Mouse (Mus musculus) gastrocnemius, adult 8-10 months (tissue): ENCODE results near the gene Nfia. TPM values are rescaled to one million over a fixed set of nuclear protein-coding genes. Genes with fewer than 3 reads are reported as not detected.

Experiments used
- DNase-seq, 2 experiments: peaks; one replicate each; pipeline ENCODE4 v3.0.0; 2022; ENCODE audit warnings: low spot score in 2 of 2
- total RNA-seq, 4 experiments: library from RNA; stranded (reverse); gene quantifications; 2 replicates each; pipeline ENCODE4 v1.2.4; 2022

Gene Nfia
- total RNA-seq, 4 experiments from 2014 or later, result 53.6 to 64.5 (median 57.1) TPM

DNA sequence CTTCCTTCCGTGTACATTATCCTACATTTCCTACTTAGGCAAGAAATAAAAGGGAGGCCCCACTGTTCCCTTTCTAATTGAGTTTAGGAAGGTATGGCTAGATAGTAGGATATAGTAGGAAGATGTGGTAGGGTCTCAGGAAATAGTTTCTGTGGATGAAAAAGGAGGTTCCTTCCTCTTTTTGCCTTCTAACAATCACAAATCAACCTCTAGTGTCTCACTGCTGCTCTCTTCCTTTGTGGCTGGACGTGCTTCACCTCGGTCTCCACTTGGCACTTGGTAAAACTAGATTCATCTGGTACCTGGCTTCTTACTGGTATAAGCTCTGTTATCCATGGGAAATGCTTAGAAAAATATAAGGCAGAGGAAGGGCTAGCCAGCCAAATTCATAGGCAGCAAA lies 65.2 kb downstream of the Nfia start:
- DNase-seq, result no peak

- DNase-seq, result no peak
Measured at GRCm38 (mm10) chr4:97838651-97839050, 66.1 kb downstream of the Nfia start.

DNA sequence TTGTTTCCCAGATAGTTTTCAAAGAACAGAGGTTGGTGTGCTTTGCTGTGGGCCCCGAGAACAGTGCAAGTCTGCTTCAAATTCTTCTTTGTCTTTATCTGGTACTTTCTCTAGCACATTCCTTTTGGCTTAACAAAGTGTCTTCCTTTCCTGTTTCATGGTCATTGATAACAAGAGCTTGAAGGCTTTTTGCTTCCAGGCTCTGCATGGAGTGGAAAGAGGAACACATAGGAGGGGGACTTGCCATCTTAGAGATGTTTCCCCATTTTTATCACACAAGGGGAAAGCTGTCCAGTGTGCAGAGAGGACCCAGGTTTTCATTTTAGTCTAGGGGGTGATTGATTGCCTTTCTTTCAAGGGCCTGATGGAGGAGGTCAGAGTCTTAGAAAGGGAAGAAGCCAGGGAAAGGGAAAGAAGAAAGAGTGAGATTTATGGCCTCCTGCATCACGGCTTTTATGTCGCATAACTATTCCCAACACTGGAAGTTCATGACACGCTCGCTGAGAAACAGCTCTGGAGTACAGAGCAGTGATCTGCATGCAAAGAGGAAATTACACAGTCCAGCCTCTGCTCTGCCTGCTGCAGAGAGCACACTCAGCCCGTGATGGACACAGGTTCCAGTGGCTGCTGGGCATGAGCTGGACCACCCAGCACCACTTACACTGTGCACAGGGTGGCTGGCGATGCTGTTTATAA lies 67.0 kb downstream of the Nfia start:
- DNase-seq, result no peak

DNA sequence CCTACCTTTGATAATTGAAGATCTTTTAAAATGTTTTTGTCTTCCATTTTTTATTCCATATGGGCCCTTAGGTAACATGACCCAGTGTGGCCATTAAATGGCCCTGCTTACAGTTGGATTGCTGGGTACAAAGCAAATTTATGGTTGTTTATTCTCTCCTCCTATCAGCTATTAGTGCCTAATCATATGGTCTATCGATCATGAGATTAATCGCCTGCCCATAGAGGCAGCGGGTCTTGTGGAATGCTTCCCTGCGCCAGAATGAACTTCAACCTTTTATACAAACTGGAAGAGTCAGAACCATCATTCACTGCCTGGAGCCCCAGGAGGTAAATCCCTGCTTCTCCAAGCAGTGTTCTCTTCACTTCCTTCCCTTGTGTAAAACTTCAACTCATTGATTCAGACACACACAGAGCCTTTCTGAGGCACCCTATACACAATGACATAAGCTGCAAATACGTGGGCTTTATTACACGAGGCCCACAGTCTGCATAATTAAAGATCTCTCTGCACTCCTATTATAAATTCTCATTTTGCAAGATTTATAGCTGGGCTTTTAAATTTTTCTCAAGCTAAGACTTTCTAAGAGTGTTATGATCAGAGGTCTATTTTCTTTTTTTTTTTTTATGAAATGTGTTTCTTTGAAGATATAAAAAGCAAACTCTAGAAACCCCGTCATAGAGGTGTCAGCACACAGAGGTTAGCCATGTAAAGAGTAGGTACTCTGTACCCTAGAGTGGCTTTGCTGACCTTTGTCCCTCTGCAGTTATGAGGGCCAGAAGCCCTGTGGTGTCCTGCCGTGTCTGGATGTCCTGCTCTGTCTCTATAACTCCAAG lies 67.9 kb downstream of the Nfia start:
- no peak for DNase-seq

DNA sequence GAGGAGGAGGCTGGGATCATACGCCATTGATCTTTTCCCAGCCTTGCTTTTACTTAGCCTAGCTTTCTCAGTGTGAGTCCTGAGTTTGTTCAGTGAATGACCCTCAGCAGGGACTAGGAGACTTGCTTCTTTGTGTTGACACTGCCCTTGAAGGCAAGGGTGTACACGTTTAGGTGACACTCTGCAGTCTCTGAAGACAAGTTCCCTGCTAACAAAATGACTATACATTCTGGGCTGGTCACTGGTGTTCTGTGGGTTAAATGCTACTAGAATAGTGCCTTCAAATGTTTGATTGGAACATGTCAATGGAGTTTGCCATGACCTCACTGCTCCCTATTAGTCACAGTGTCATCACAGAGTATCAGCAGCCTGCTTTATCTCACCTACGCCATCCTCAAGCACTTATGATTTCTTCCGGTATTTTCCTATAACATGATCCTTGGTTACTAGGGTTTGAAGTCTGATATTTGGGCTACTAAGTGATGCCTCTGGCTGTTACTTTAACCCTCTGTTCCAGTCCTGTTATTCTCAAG lies 68.6 kb downstream of the Nfia start:
- DNase-seq, result no peak

- DNase-seq, result no peak
Measured at GRCm38 (mm10) chr4:97841745-97842144, 69.2 kb downstream of the Nfia start.

- DNase-seq, result no peak
Measured at GRCm38 (mm10) chr4:97843981-97844690, 71.6 kb downstream of the Nfia start.

DNA sequence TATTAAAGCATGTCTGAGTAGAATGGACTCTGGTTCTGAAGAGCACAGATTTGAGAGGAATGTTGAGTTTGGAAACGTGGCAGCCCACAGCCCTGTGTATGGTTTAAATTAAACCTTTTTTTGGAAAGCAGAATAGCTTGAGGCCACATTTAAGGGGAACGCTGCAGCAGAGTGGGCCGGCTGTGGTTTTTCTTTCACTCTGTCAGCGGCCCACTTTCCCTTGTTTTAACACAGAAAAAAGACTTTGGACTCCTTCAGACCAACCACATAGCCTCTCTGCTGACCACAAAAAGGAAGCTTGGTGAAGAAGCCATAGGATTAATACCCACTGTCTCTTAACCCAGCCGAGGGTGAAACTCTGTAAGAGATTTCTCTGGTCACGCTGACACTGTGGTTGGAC lies 72.4 kb downstream of the Nfia start:
- DNase-seq, result no peak

DNA sequence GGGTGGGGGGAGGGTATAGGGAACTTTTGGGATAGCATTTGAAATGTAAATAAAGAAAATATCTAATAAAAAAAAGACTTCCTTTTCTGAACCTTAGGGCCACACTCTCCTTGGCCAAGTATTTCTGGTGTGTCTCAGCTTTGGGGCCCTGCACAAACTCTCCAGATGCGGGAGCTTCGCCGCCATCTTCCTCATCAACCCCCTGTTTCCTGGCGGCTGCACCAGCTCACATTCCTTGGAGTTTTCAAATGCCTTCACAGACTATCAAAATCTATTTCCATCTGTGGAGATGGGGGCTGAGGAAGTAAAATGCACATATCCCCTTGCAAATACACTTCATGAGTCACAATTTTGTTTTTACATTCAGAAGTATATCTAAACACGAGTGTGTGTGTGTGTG lies 75.1 kb downstream of the Nfia start:
- DNase-seq, result no peak

DNA sequence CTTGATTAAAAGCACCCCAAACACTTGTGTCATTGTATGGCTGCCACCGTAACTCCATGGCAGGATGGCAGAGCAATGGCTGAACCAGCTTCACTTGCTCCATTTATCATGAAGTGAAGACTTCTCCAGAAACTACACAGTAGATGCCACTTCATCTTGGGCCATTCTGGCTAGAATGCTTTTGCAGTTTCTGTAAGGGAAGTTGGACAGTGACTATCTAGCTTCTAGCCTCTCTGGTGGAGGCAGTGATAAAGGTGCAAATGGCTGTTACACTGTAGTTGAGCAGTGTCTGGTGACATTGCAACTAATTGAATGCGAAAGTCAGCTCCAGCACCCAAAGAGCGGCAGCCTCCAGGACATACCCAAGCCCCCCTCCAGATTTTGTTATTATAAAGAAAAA lies 78.5 kb downstream of the Nfia start:
- DNase-seq, result no peak

DNA sequence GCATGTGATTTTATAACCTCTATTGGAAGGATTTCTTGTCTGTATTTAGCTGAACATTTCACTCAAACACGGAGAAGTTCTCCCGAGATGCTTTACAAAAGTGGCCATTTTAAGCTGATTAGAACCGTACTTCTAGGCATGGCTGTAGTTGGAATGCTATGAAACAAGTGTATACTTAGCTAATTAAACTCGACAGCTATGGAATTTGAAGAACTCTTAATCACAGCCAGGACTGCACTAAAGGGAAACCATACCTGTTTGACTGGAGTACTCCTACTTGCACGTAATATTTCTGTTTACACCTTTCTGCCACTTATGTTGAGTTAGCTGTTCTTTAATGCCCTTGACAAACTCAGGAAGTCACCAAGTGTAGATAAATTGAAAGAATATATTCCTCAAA lies 79.2 kb downstream of the Nfia start:
- no peak for DNase-seq

DNA sequence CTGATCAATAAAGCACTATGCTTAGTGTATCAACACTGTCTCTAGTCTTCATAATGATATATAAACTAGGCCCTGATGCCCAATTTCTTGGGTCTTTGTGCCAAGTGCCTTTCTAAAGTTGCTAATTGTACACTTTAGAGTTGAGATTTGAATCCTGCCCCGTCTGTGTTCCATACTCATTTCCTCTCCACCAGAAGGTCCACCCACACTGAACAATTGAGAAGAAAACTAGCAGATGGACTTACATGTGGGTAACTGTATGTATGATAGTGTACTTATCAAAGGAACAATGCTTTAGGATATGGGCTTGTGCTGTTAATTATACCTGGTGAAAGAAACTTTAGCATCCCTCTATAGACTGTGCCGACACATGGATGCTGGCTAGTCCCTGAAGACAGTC lies 80.1 kb downstream of the Nfia start:
- DNase-seq, result no peak

GRCm38 (mm10) chr4:97854779-97855178 lies 82.2 kb downstream of the Nfia start:
- DNase-seq, result no peak

- DNase-seq, result no peak
Measured at GRCm38 (mm10) chr4:97855712-97856420, 83.3 kb downstream of the Nfia start.

- DNase-seq, result no peak
Measured at GRCm38 (mm10) chr4:97857549-97857948, 85.0 kb downstream of the Nfia start.

DNA sequence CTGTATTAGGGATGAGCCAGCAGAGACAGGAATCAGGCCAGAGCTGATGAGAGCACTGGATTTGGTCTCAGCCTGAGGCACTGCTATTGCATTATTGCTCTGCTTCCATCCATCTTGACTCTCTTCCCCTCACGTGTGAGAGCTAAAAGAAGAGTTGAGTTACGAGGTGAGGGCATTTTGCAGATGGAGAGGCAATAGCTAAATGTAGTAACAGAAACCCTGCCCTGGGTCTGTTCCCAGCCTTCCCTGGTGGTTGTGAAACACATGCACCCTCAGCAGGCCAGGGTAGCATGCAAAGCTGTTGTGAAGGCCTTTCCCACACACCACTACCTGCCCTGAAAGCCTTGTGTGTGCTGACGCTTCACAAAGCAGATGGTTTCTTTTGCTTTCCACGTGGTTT lies 86.9 kb downstream of the Nfia start:
- peak; percentile 64 to 71 for DNase-seq

GRCm38 (mm10) chr4:97860376-97860775 lies 87.8 kb downstream of the Nfia start:
- DNase-seq, result no peak

GRCm38 (mm10) chr4:97860791-97861344 lies 88.3 kb downstream of the Nfia start:
- no peak for DNase-seq

DNA sequence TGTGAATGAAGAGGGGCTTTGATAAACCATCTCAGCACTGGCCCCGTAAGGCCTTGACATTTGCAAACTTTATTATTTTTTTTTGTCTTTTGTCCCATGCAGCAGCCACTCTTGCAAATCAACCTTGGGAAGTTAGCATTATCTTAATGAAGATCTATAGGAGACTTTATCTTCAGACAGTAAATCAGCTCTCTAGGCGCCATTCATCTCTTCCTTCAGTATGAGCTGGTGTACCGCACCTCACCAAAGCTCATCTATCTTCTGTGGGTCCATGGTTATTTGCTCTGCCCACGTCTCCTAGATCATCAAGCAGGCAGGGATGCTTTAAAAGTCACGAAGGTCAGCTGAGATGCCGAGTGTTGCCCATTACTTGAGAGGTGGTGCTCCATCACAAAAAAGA lies 89.8 kb downstream of the Nfia start:
- no peak for DNase-seq

DNA sequence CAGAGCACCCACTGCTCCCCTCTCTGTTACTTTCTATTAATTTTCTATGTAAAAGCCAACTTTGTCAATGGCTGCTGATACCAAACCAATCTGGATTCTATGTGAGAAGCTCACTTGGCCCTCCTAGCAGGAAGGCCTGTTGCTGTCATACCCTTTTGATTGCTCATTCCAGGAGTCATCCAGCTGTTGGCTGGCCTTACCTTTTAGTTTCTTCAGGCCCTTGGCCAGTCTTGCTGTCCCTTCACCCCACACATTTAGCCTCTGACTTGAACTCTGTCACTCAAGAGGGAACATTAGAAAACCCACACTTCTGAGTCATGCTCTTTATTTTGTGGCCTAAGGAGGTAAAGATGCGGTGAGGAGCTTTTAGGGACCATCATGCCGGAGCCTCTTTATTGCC lies 91.7 kb downstream of the Nfia start:
- no peak for DNase-seq

GRCm38 (mm10) chr4:97865410-97865953 lies 92.9 kb downstream of the Nfia start:
- DNase-seq, result no peak
